Mouse (Mus musculus) lung, embryonic 14.5 days (tissue): ENCODE results near the gene Dnaaf5. TPM values are rescaled to one million over a fixed set of nuclear protein-coding genes. Genes with fewer than 3 reads are reported as not detected.

ENCODE experiments used
- ATAC-seq: fragments of 200-750 bp; cut with Nextera tagmentation; 2 replicates; pipeline ENCODE4 v1.8.0; 2017; ENCODE audit warnings: mild to moderate bottlenecking, moderate TSS enrichment, moderate library complexity; ENCODE audit not compliant: insufficient read depth
- DNase-seq: peaks from one replicate; pipeline ENCODE4 v3.0.0-alpha.2; 2015
- H3K27ac ChIP-seq: fragments of 300-500 bp; sonication (generic); 2 replicates; pipeline ENCODE4 v1.5.1; 2014; ENCODE audit warnings: low read depth, mild to moderate bottlenecking, moderate library complexity
- H3K27me3 ChIP-seq: fragments of 300-500 bp; sonication (generic); 2 replicates; pipeline ENCODE4 v1.6.1; 2014; ENCODE audit warnings: low read length, control low read depth; ENCODE audit not compliant: insufficient read depth
- H3K36me3 ChIP-seq: fragments of 300-500 bp; sonication (generic); 2 replicates; pipeline ENCODE4 v1.6.1; 2014; ENCODE audit warnings: control low read depth; ENCODE audit not compliant: insufficient read depth
- H3K4me1 ChIP-seq: fragments of 300-500 bp; sonication (generic); 2 replicates; pipeline ENCODE4 v1.6.1; 2014; ENCODE audit warnings: antibody characterized with exemption, control low read depth; ENCODE audit not compliant: insufficient read depth
- H3K4me2 ChIP-seq: fragments of 300-500 bp; sonication (generic); 2 replicates; pipeline ENCODE4 v1.6.1; 2014; ENCODE audit warnings: mild to moderate bottlenecking
- H3K4me3 ChIP-seq: fragments of 300-500 bp; sonication (generic); 2 replicates; pipeline ENCODE4 v1.5.1; 2014; ENCODE audit warnings: low read depth, low read length
- H3K9ac ChIP-seq: fragments of 300-500 bp; sonication (generic); 2 replicates; pipeline ENCODE4 v1.6.1; 2014
- H3K9me3 ChIP-seq: fragments of 300-500 bp; sonication (generic); 2 replicates; pipeline ENCODE4 v1.6.1; 2016; ENCODE audit warnings: low read depth, low read length, control low read depth
- CTCF ChIP-seq: IDR thresholded peaks from 2 replicates; pipeline ENCODE4 v1.5.1; 2016; ENCODE audit warnings: antibody characterized with exemption, low read depth
- whole genome bisulfite sequencing: fragments of 180-500 bp; shearing (Covaris S2); extraction: QIAGEN DNeasy Blood & Tissue Kit; methylation state at CpG from one replicate; pipeline ENCODE4 v1.1.7; 2014; 5-methylcytosine and 5-hydroxymethylcytosine counted together
- polyA plus RNA-seq: library from polyadenylated mRNA; unstranded; fragments of >200 nt; fragmentation: Nextera tagmentation; extraction: Ambion mirVana; gene quantifications from 2 replicates; pipeline ENCODE4 v1.2.1, GENCODE M21; 2014

Gene Dnaaf5
- polyA plus RNA-seq: 8.6 and 9.0 TPM in 2 replicates

DNA sequence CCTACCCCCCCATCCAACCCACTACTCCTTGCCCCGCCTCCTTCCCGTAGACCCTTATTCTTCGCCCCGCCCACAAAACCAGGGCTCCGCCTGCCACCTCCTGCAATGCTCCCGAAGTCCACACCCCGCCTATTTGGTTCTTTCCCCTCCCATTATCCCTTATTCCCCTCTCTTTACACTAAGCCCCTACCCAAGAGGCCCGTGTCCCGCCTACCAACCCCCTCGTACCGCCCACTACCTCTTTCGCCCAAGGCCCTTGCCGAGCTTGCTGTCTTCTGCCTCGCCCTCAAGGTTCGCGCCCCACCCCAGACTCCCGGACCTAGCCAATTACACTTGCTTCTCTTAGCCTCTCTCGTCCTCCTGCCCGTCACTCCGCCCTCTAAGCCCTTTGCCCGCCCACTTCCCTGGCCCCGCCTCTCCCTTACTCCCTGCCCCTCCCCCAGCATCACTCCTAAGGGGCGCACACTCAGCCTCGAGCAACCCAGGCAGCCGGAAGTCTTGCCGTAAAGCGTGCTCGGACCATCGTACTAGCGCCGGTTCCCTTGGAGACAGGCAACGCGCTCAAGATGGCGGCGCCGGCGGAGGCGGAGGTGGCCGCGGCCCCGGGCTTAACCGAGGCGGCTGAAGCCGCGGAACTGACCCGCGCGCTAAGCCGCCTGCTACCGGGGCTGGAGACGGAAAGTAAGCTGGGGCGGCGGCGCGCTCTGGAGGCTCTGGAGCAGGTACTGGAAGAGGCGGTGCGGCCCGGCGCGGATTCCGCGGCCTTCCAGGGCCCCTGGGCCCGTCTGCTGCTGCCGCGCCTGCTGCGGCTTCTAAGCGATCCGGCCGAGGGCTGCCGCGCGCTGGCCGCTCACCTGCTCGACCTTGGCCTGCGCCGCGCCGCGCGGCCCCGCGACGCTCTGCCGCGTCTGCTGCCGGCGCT lies at the start of gene Dnaaf5, which contains the start of gene Prkar1b:
Dnaaf5 (plus strand) TSS at position 543 of the 922 bp plus-strand sequence.
Prkar1b (minus strand) TSS at position 321 of the 922 bp plus-strand sequence.
- no peak for TF ChIP-seq CTCF
- Histone ChIP-seq H3K9me3 (no peaks in the 10 kb centered on the region), H3K4me2 (peak within 1 kb of the TSS; percentile 90), H3K27me3 (no peaks in the 10 kb centered on the region), H3K4me1 (0 out of 2 replicates have a peak, but pooled peaks cover 3% of the 10 kb centered on the region), H3K9ac (peak within 1 kb of the TSS; percentile 68), H3K4me3 (peak within 1 kb of the TSS; percentile 92), H3K27ac (peak within 1 kb of the TSS; percentile 67), H3K36me3 (peaks cover 24% of the 10 kb centered on the region)
- ATAC-seq: peak; percentile 97
- DNase-seq: peak; percentile 99
- under 1% methylated on average over 87 of the region's 87 CpGs for WGBS

DNA sequence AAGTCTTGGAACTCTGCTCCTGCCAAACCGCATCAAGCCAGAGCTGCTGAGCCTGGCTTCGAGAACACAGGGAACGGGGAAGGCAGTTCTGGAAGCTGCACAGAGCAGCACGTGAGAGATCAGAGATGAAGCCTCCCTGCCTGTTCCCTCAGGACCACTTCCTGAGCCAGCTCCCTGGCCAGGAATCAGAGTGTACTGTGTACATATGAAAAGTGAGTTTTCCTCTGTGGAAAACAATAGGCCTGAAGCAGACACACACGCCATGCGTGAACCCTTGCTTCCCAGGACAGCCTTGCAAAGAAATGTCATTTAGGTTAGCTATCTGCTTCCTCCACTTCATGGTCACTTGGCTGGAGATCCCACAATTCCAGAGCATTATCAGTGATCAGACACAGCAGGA lies 48.2 kb upstream of the Dnaaf5 start:
- Histone ChIP-seq H3K27me3 (no peaks in the 10 kb centered on the region), H3K9me3 (no peaks in the 10 kb centered on the region), H3K4me1 (no peaks in the 10 kb centered on the region), H3K36me3 (no peaks in the 10 kb centered on the region), H3K27ac (no peak overlapping the region), H3K9ac (no peak overlapping the region), H3K4me2 (no peak overlapping the region), H3K4me3 (no peak overlapping the region)
- TF ChIP-seq CTCF: no peak
- no peak for DNase-seq
- WGBS: 49% methylated on average over 6 of the region's 6 CpGs
- ATAC-seq: no peak

DNA sequence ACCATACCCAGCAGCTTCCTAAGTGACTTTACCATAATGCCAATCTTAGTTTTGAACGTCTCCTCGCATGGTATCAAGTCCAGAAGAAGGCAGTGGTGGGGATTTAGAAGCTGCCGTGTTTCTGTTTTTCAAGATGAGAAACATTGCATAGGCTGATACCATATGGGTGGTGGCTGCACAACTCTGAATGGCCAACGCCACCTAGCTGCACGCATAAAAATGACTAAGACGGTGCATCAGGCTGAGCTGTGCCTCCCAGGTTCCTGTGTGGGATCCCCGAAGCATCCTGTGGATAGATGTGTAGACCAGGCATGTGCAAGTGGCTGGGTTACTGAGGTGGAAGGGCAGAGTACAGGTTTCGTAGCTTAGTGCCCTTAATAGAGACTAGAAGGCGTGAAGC lies 42.2 kb upstream of the Dnaaf5 start:
- Histone ChIP-seq H3K4me1 (no peaks in the 10 kb centered on the region), H3K4me2 (no peak overlapping the region), H3K36me3 (no peaks in the 10 kb centered on the region), H3K27ac (no peak overlapping the region), H3K9ac (no peak overlapping the region), H3K9me3 (no peaks in the 10 kb centered on the region), H3K27me3 (no peaks in the 10 kb centered on the region), H3K4me3 (no peak overlapping the region)
- DNase-seq: peak; percentile 54
- 71% methylated on average over 9 of the region's 9 CpGs for WGBS
- TF ChIP-seq CTCF: peak; percentile 68
- ATAC-seq: no peak

DNA sequence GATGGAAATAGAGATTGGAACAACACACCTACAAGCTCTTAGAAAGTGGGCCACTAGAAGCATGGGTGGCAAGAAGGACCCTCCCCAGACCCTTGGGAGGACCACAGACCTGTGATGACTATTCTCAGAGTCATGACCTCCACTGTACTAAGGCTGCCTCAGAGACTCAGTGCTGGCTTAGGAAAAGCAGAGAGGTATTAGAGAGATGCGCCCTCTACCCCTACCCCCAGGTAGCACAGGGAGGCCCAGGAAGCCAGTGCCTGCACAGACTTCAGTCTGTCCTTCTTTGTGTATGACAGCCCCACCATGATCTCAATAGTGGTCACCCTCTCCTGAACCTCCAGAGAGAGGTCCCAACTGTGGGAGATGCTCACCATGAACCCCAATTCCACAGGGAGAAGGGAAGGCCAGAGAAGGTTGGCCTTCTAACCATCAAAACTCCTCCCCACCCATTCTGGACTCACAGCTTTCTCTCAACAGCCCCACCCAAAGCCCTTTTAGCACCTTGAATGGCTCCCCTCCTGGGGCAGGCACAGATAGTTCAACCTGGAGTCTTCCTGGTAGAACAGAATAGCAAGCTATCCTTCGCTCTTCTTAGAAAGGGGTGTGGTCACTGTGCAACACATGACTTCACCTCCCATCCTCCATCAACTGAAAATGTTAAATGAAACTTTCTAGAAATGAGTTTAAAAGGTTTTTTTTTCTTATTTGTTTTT lies 39.7 kb upstream of the Dnaaf5 start:
- whole genome bisulfite sequencing: 79% methylated on average over 2 of the region's 2 CpGs
- H3K27ac ChIP-seq: no peak overlapping the region
- no peak overlapping the region for H3K9ac ChIP-seq
- no peak for DNase-seq
- no peaks in the 10 kb centered on the region for H3K27me3 ChIP-seq
- H3K4me1 ChIP-seq: no peaks in the 10 kb centered on the region
- H3K4me3 ChIP-seq: no peak overlapping the region
- no peak for TF ChIP-seq CTCF
- no peaks in the 10 kb centered on the region for H3K9me3 ChIP-seq
- H3K4me2 ChIP-seq: no peak overlapping the region
- H3K36me3 ChIP-seq: no peaks in the 10 kb centered on the region
- no peak for ATAC-seq

DNA sequence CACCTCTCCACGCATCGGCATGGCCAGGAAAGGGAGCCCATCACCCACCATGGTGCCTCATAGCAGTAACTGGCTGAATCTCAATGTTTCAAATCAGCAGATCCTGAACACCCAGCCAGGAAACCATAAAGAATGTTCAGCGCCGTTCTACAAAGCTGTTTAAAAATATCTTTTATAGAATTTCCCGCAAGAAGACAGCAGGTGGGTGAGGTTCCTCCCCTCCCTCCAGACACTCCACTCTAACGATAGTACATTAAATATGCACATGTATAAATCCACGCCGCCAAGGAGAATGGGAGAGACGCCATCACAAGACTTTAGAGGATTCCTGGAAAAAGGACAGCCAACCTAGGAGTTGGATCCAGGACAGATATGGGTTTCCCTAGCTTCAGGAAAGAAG lies 38.0 kb upstream of the Dnaaf5 start:
- H3K36me3 ChIP-seq: no peaks in the 10 kb centered on the region
- H3K4me1 ChIP-seq: no peaks in the 10 kb centered on the region
- no peaks in the 10 kb centered on the region for H3K27me3 ChIP-seq
- TF ChIP-seq CTCF: no peak
- no peak for DNase-seq
- H3K9ac ChIP-seq: no peak overlapping the region
- H3K27ac ChIP-seq: no peak overlapping the region
- no peak for ATAC-seq
- H3K4me3 ChIP-seq: no peak overlapping the region
- no peak overlapping the region for H3K4me2 ChIP-seq
- WGBS: 73% methylated on average over 9 of the region's 9 CpGs
- no peaks in the 10 kb centered on the region for H3K9me3 ChIP-seq

DNA sequence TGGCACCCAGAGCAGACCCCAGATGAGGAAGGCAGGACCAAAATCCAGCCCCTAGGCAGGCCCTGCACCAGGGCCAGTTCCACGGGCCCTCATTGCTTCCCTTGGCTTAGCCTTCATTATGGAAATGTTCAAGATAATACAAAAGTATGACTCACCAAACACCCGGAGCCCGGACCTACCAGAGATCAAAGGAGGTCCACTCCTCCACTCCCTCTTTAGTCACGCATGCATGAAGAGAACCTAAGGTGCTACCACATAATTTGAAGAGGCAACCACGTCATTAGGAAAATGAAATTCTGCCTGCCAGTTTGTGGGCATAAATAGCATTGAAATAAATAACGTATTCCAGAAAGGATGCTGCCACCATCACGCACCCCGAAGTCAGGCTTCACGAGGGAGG lies 37.6 kb upstream of the Dnaaf5 start:
- Histone ChIP-seq H3K27me3 (no peaks in the 10 kb centered on the region), H3K9me3 (no peaks in the 10 kb centered on the region), H3K4me2 (no peak overlapping the region), H3K4me3 (no peak overlapping the region), H3K9ac (no peak overlapping the region), H3K27ac (no peak overlapping the region), H3K4me1 (no peaks in the 10 kb centered on the region), H3K36me3 (no peaks in the 10 kb centered on the region)
- TF ChIP-seq CTCF: no peak
- WGBS: 74% methylated on average over 9 of the region's 9 CpGs
- ATAC-seq (no peak), DNase-seq (no peak)

DNA sequence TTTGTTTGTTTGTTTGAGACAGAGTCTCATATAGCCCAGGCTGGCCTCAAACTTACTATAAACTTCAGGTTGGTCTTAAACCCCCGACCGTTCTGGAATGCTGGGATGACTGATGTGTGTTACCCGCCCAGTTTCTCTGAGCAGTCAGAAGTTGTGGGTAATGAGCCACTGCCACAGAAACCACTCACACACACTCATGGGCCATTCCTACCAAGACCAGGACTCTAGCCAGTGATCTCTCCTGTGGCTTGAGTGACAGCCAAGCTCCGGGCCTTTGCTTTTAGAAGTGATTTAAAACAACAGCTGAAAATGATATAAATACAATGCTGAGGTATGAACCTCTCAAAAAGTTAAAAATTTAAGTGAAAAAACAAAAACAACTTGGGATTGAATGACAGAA lies 35.1 kb upstream of the Dnaaf5 start:
- TF ChIP-seq CTCF: no peak

More for the DNA sequence above, 35.1 kb upstream of the Dnaaf5 start:
- no peaks in the 10 kb centered on the region for H3K36me3 ChIP-seq
- no peaks in the 10 kb centered on the region for H3K4me1 ChIP-seq
- 63% methylated on average over 4 of the region's 4 CpGs for WGBS
- ATAC-seq (no peak), DNase-seq (no peak)
- no peak overlapping the region for H3K4me2 ChIP-seq
- no peak overlapping the region for H3K9ac ChIP-seq
- no peaks in the 10 kb centered on the region for H3K27me3 ChIP-seq
- no peak overlapping the region for H3K4me3 ChIP-seq
- no peaks in the 10 kb centered on the region for H3K9me3 ChIP-seq
- H3K27ac ChIP-seq: no peak overlapping the region
